Mouse (Mus musculus) embryonic facial prominence, embryonic 15.5 days (tissue): ENCODE data around the gene Rad51ap2. TPM values are rescaled to one million over a fixed set of nuclear protein-coding genes. Genes with fewer than 3 reads are reported as not detected.

ENCODE experiments used
- ATAC-seq: fragments of 200-750 bp; cut with Nextera tagmentation; 2 replicates; pipeline ENCODE4 v1.8.0; 2017; ENCODE audit warnings: low read depth, moderate TSS enrichment; ENCODE audit not compliant: insufficient number of reproducible peaks, low FRiP score, low TSS enrichment
- H3K27ac ChIP-seq: fragments of 300-500 bp; sonication (generic); replicated peaks from 2 replicates; pipeline ENCODE4 v1.5.1; 2015; ENCODE audit warnings: mild to moderate bottlenecking, inconsistent platforms
- H3K27me3 ChIP-seq: fragments of 300-500 bp; sonication (generic); 2 replicates; pipeline ENCODE4 v1.6.1; 2015; ENCODE audit warnings: inconsistent platforms
- H3K36me3 ChIP-seq: fragments of 300-500 bp; sonication (generic); 2 replicates; pipeline ENCODE4 v1.6.1; 2015; ENCODE audit warnings: mild to moderate bottlenecking, inconsistent platforms
- H3K4me1 ChIP-seq: fragments of 300-500 bp; sonication (generic); 2 replicates; pipeline ENCODE4 v1.6.1; 2015; ENCODE audit warnings: inconsistent platforms
- H3K4me2 ChIP-seq: fragments of 300-500 bp; sonication (generic); replicated peaks from 2 replicates; pipeline ENCODE4 v1.6.1; 2015; ENCODE audit warnings: mild to moderate bottlenecking, inconsistent platforms
- H3K4me3 ChIP-seq: fragments of 300-500 bp; sonication (generic); replicated peaks from 2 replicates; pipeline ENCODE4 v1.5.1; 2015; ENCODE audit warnings: mild to moderate bottlenecking, inconsistent platforms
- H3K9ac ChIP-seq: fragments of 300-500 bp; sonication (generic); 2 replicates; pipeline ENCODE4 v1.6.1; 2015; ENCODE audit warnings: inconsistent platforms
- H3K9me3 ChIP-seq: fragments of 300-500 bp; sonication (generic); replicated peaks from 2 replicates; pipeline ENCODE4 v1.6.1; 2016; ENCODE audit warnings: inconsistent platforms
- WGBS: fragments of 180-500 bp; shearing (Covaris S2); methylation state at CpG from one replicate; pipeline ENCODE4 v1.1.7; 2015; 5-methylcytosine and 5-hydroxymethylcytosine counted together
- polyA plus RNA-seq: library from polyadenylated mRNA; unstranded; fragments of >200 nt; fragmentation: Nextera tagmentation; extraction: Ambion mirVana; gene quantifications from 2 replicates; pipeline ENCODE4 v1.2.1, GENCODE M21; 2015

Gene Rad51ap2
- polyA plus RNA-seq, 1 experiment from 2014 or later, result 0.57 TPM

DNA sequence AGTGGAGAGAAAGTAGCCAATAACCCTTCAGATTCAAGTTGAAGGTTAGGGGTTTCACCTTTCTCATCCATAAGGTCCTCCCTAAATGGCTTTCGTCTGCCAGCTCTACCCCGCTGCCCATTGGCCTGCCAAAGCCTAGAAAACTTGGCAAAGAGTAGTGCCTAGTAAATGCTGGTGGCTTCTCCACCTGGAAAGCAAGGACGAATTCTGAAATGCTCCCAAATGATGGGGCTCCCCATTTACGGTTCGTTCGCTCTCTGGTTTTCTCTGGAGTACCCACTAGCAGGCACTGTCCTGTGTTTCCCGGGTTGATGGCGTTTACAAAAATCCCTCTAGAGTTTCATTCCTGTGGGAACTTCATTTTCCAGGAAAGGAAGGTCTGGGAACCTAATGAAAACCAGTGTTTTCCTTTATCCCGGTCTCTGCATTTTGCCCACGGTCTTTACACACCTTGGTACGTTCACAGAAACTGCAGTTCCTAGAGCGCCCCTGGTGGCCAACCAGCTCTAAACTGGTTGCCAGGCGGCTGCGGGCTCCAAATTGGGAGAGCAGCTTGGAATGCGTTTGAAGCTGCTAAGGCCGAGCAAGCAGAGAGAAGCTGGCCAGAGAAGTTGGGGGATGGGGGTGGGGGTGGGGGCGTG is 18.5 kb upstream of the Rad51ap2 start:
- Histone ChIP-seq H3K4me2 (peak overlapping the region; percentile 78), H3K4me1 (peaks cover 17% of the 10 kb centered on the region), H3K27ac (no peak overlapping the region), H3K9ac (0 out of 2 replicates have a peak overlapping the region, but pooled peaks have one; percentile 26), H3K4me3 (peak overlapping the region; percentile 46), H3K27me3 (peaks cover 14% of the 10 kb centered on the region), H3K9me3 (no peaks in the 10 kb centered on the region), H3K36me3 (no peaks in the 10 kb centered on the region)
- 16% methylated on average over 17 of the region's 17 CpGs for WGBS
- no peak for ATAC-seq

GRCm38 (mm10) chr12:11437907-11438447 is 17.9 kb upstream of the Rad51ap2 start:
- Histone ChIP-seq H3K4me1 (peaks cover 17% of the 10 kb centered on the region), H3K4me3 (peak overlapping the region; percentile 28), H3K27ac (no peak overlapping the region), H3K9me3 (no peaks in the 10 kb centered on the region), H3K9ac (no peak overlapping the region), H3K4me2 (peak overlapping the region; percentile 78), H3K36me3 (no peaks in the 10 kb centered on the region), H3K27me3 (peaks cover 14% of the 10 kb centered on the region)
- ATAC-seq, result no peak
- WGBS, result 16% methylated on average over 23 of the region's 23 CpGs

DNA sequence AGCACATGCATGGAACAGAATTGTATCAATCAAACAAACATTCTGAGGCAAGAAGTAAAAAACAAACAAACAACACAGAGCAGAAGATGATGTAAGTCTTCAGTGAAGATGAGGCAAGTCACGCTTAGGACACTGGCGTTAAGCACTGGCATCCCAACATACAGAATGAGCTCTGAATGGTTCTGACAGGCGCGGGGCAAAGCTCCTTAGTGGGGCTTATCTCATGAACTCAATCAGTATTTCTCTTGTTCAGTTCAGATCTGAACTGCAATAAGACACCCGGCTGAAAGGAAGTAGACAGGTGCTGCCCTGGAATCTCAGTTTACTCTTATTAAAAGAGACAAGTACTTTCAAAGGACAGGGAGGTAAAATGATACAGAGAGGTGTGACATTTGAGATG is 1.7 kb upstream of the Rad51ap2 start:
- H3K9ac ChIP-seq, result no peak overlapping the region
- H3K4me2 ChIP-seq, result no peak overlapping the region
- 0 out of 2 replicates have a peak, but pooled peaks cover 5% of the 10 kb centered on the region for H3K4me1 ChIP-seq
- no peaks in the 10 kb centered on the region for H3K9me3 ChIP-seq
- no peak overlapping the region for H3K4me3 ChIP-seq
- WGBS, result 58% methylated on average over 5 of the region's 5 CpGs
- H3K27me3 ChIP-seq, result no peaks in the 10 kb centered on the region; the same call in 1 of the 2 replicates
- no peak overlapping the region for H3K27ac ChIP-seq
- ATAC-seq, result no peak
- no peaks in the 10 kb centered on the region for H3K36me3 ChIP-seq

DNA sequence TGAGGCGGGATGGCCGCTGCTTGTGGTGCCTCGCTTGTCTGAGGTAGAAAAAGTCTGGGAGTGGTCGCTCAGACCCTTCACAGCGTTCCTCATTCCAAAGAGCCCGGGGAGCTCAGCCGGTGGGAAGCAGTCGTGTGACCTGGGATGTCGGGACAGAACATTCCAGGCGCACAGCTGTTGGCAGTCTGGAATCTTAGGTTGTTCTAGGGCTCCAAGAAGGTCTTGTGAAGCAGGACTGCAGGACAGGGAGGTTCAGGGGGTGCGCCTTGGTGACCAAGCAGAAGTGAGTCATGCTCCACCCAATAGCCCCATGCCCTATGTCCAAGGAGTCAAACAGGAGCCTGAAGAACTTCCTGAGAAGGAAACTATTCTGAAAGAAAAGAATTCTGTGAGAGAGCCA is 334 bp downstream of the Rad51ap2 start:
- peak overlapping the region; percentile 42 for H3K9ac ChIP-seq
- peak overlapping the region; percentile 95 for H3K4me2 ChIP-seq
- H3K27me3 ChIP-seq, result no peaks in the 10 kb centered on the region; the same call in 1 of the 2 replicates
- 0 out of 2 replicates have a peak overlapping the region, but pooled peaks have one; percentile 11 for H3K27ac ChIP-seq
- 0 out of 2 replicates have a peak, but pooled peaks cover 5% of the 10 kb centered on the region for H3K4me1 ChIP-seq
- no peaks in the 10 kb centered on the region for H3K9me3 ChIP-seq
- WGBS, result 3% methylated on average over 11 of the region's 11 CpGs
- H3K4me3 ChIP-seq, result peak overlapping the region; percentile 59
- H3K36me3 ChIP-seq, result no peaks in the 10 kb centered on the region
- ATAC-seq, result no peak; the same call in none of the 2 replicates

GRCm38 (mm10) chr12:11456632-11457031 is 753 bp downstream of the Rad51ap2 start:
- ATAC-seq, result no peak
- WGBS, result 42% methylated on average over 4 of the region's 4 CpGs
- H3K27me3 ChIP-seq, result no peaks in the 10 kb centered on the region; the same call in 1 of the 2 replicates

More at GRCm38 (mm10) chr12:11456632-11457031, 753 bp downstream of the Rad51ap2 start:
- Histone ChIP-seq H3K9me3 (no peaks in the 10 kb centered on the region), H3K4me3 (peak overlapping the region; percentile 59), H3K4me2 (peak overlapping the region; percentile 95; the same call in 1 of the 2 replicates), H3K27ac (no peak overlapping the region), H3K36me3 (no peaks in the 10 kb centered on the region), H3K4me1 (0 out of 2 replicates have a peak, but pooled peaks cover 5% of the 10 kb centered on the region), H3K9ac (no peak overlapping the region)

Other genes with a start within 250 kb of the Rad51ap2 start
- gene Msgn1, start 247.1 kb upstream of the Rad51ap2 start, polyA plus RNA-seq, result not detected in 2 replicates
- gene Gen1, start 190.3 kb upstream of the Rad51ap2 start, polyA plus RNA-seq, result 5.8 and 6.4 TPM in 2 replicates
- gene Smc6, start 190.2 kb upstream of the Rad51ap2 start, polyA plus RNA-seq, result 148 and 172 TPM in 2 replicates
- gene Vsnl1, start 19.5 kb upstream of the Rad51ap2 start, polyA plus RNA-seq, result 3.9 TPM in 2 replicates